Mouse (Mus musculus) hindbrain, embryonic 11.5 days (tissue): ENCODE data around the gene Anks6. TPM values are rescaled to one million over a fixed set of nuclear protein-coding genes. Genes with fewer than 3 reads are reported as not detected.
A peak's percentile ranks its signal among the peaks of the same experiment; 100 is the strongest.

Experiments used
- ATAC-seq: fragments of 200-750 bp; cut with Nextera tagmentation; 2 replicates; pipeline ENCODE4 v1.8.0; 2017; ENCODE audit warnings: mild to moderate bottlenecking, moderate TSS enrichment, moderate library complexity; ENCODE audit not compliant: low FRiP score
- DNase-seq: peaks from one replicate; pipeline ENCODE4 v3.0.0-alpha.2; 2015; ENCODE audit warnings: low spot score
- H3K27ac ChIP-seq: fragments of 300-500 bp; sonication (generic); 2 replicates; pipeline ENCODE4 v1.5.1; 2014; ENCODE audit warnings: mild to moderate bottlenecking, low read depth, low read length
- H3K27me3 ChIP-seq: fragments of 300-500 bp; sonication (generic); 2 replicates; pipeline ENCODE4 v1.6.1; 2014; ENCODE audit warnings: mild to moderate bottlenecking, low read length, moderate library complexity, mixed read lengths; ENCODE audit not compliant: control insufficient read depth, insufficient read depth
- H3K36me3 ChIP-seq: fragments of 300-500 bp; sonication (generic); 2 replicates; pipeline ENCODE4 v1.6.1; 2014; ENCODE audit warnings: mild to moderate bottlenecking, low read length, moderate library complexity, mixed read lengths; ENCODE audit not compliant: control insufficient read depth, insufficient read depth
- H3K4me1 ChIP-seq: fragments of 300-500 bp; sonication (generic); replicated peaks from 2 replicates; pipeline ENCODE4 v1.6.1; 2014; ENCODE audit warnings: low read length, mixed read lengths; ENCODE audit not compliant: control insufficient read depth, insufficient read depth
- H3K4me2 ChIP-seq: fragments of 300-500 bp; sonication (generic); replicated peaks from 2 replicates; pipeline ENCODE4 v1.6.1; 2014; ENCODE audit warnings: mild to moderate bottlenecking, low read depth, low read length
- H3K4me3 ChIP-seq: fragments of 300-500 bp; sonication (generic); 2 replicates; pipeline ENCODE4 v1.5.1; 2014; ENCODE audit warnings: low read depth, low read length
- H3K9ac ChIP-seq: fragments of 300-500 bp; sonication (generic); 2 replicates; pipeline ENCODE4 v1.6.1; 2014; ENCODE audit warnings: low read depth, low read length
- H3K9me3 ChIP-seq: fragments of 300-500 bp; sonication (generic); 2 replicates; pipeline ENCODE4 v1.6.1; 2016; ENCODE audit warnings: low read length; ENCODE audit not compliant: control insufficient read depth
- WGBS: fragments of 180-500 bp; shearing (Covaris S2); extraction: QIAGEN DNeasy Blood & Tissue Kit; methylation state at CpG from one replicate; pipeline ENCODE4 v1.1.7; 2014; 5-methylcytosine and 5-hydroxymethylcytosine counted together
- polyA plus RNA-seq: library from polyadenylated mRNA; unstranded; fragments of >200 nt; fragmentation: Nextera tagmentation; extraction: Ambion mirVana; gene quantifications from 2 replicates; pipeline ENCODE4 v1.2.1, GENCODE M21; 2014

Gene Anks6
- 2.6 and 2.9 TPM in 2 replicates for polyA plus RNA-seq

DNA sequence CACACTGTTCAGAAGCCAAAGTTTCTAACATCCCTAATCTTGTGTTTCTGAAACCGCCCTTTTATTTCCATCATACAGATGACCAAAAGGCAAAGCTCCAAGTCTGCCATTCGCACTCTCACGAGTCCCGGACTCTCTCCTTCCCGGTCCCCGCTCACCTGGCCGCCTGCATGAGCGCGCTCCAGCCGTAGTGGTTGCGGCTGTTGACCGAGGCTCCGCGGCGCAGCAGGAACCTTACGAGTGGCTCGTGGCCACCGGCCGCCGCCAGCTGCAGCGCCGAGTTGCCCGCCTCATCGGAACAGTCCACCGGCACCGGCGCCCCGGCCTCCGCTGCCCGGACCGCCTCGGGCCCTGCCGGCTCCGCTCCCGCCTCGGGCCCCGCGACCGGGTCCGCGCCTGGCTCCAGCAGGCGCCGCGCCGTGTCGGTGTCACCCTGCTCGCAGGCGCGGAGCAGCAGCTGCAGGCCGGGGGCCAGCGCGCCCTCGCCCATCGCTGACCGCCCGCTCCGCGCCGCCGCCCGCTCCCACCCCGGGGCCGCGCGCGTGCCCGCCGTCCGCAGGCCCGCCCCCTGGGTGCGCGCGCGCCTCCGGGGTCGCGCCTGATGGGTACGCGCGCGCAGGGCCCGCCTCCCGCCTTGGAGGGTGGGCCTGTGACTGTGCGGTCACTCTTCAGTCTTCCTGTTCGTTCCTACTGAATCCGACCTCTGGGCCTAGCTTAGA lies at the start of gene Anks6:
Anks6 (minus strand) TSS at position 637 of the 719 bp plus-strand sequence.
- peak within 1 kb of the TSS; percentile 77 for H3K9ac ChIP-seq
- ATAC-seq (peak; percentile 95), DNase-seq (peak; percentile 86)
- H3K4me1 ChIP-seq: no peaks in the 10 kb centered on the region
- H3K27me3 ChIP-seq: no peaks in the 10 kb centered on the region
- H3K4me2 ChIP-seq: peak within 1 kb of the TSS; percentile 81
- 0% methylated on average over 60 of the region's 86 CpGs for WGBS
- H3K4me3 ChIP-seq: peak within 1 kb of the TSS; percentile 69
- no peaks in the 10 kb centered on the region for H3K9me3 ChIP-seq
- H3K27ac ChIP-seq: peak within 1 kb of the TSS; percentile 63; the same call in 1 of the 2 replicates
- no peaks in the 10 kb centered on the region for H3K36me3 ChIP-seq

DNA sequence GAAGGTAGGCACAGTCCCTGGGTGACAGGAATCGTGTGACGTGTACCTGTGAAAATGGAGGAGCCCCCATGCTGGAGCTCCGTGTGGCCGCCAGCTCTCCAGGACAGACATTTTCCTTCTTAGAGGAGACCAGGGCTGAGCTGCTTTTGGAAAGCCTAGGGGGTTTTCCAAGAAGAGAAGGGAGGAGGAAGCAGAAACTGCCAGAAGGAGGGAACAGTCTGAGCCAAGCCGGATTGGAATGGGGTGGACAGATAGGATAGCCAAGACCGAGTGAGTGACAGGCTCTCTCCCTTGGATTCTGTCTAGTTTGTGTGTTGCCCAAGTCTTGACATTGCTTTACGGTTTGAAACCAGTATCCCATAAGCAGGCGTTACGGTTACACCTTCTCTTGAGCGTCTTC lies 46.3 kb upstream of the Anks6 start:
- H3K27me3 ChIP-seq: no peaks in the 10 kb centered on the region
- no peaks in the 10 kb centered on the region for H3K4me1 ChIP-seq
- 94% methylated on average over 10 of the region's 10 CpGs for WGBS
- H3K27ac ChIP-seq: no peak overlapping the region
- no peak overlapping the region for H3K4me3 ChIP-seq
- no peaks in the 10 kb centered on the region for H3K36me3 ChIP-seq
- ATAC-seq (no peak), DNase-seq (no peak)
- no peak overlapping the region for H3K4me2 ChIP-seq
- H3K9me3 ChIP-seq: no peaks in the 10 kb centered on the region
- H3K9ac ChIP-seq: no peak overlapping the region

- H3K36me3 ChIP-seq: no peaks in the 10 kb centered on the region
- H3K9me3 ChIP-seq: no peaks in the 10 kb centered on the region
- peak; percentile 31 for DNase-seq
- no peak overlapping the region for H3K4me3 ChIP-seq
- peaks cover 5% of the 10 kb centered on the region for H3K4me1 ChIP-seq
- H3K4me2 ChIP-seq: no peak overlapping the region
- H3K27ac ChIP-seq: no peak overlapping the region
- peaks cover 20% of the 10 kb centered on the region for H3K27me3 ChIP-seq
- no peak overlapping the region for H3K9ac ChIP-seq
- peak; percentile 40; the same call in 1 of the 2 replicates for ATAC-seq
- 14% methylated on average over 6 of the region's 6 CpGs for WGBS
Observed at GRCm38 (mm10) chr4:47093647-47094046, 36.4 kb upstream of the Anks6 start.

DNA sequence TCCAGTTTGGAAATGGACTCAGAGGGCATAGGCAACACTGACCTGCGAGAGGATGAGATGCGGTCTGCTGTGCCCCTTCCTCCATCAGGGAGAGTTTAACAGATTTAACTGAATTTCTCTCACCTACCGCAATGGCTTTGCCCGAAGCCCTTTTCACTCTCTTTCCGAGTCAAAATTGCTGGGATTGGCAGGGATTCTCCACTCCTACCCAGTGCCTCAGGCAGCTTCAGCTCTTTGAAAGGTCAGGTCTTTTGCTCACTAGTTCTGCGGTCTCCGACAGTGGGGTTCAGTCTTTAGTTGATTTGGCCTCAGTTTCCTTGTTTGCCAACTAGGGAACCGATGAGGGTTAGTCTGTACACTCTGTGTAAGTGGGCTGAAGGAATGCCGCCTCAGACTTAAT lies 35.9 kb upstream of the Anks6 start:
- H3K9ac ChIP-seq: no peak overlapping the region
- H3K27me3 ChIP-seq: peaks cover 20% of the 10 kb centered on the region
- H3K4me2 ChIP-seq: no peak overlapping the region

DNA sequence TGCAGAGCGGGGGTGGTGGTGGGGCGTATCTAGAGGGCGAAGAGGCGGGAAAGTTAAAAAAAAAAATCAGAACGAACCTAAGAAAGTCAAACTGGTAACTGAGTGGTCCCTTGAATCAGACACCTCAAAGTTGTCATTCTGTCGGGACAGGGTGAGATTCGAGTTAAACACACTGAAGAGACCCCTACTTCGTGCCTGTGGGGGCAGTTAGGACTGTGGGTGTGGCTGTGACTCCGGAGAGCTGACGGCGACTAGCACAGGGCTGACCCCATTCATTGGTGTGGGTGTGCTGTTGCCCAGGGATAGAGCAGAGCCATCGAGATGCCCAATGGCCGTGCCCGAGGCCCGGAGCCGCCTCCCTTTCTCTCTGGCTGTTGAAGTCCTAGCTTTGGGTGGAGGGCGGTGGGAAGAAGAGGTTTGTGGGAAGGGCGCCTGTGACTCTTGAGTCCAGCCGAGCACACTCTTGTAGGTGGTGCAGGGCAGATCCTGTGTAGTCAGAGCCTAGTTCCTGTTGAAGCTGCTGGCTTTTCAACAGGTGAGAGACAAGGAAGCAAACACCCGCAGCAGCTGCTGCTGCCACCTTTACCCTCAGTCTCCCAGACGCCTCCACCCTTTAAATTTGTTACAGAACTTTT lies 35.3 kb upstream of the Anks6 start:
- Histone ChIP-seq H3K9me3 (no peaks in the 10 kb centered on the region), H3K4me3 (peak overlapping the region; percentile 68), H3K9ac (peak overlapping the region; percentile 55), H3K27ac (no peak overlapping the region), H3K4me2 (peak overlapping the region; percentile 100), H3K4me1 (peaks cover 5% of the 10 kb centered on the region), H3K36me3 (no peaks in the 10 kb centered on the region), H3K27me3 (peaks cover 20% of the 10 kb centered on the region)
- DNase-seq (peak; percentile 57), ATAC-seq (0 out of 2 replicates have a peak, but pooled peaks have one; percentile 43)
- WGBS: under 1% methylated on average over 21 of the region's 21 CpGs

More for the DNA sequence above, 35.9 kb upstream of the Anks6 start:
- DNase-seq (peak; percentile 31), ATAC-seq (no peak)
- 15% methylated on average over 9 of the region's 9 CpGs for WGBS
- Histone ChIP-seq H3K36me3 (no peaks in the 10 kb centered on the region), H3K9me3 (no peaks in the 10 kb centered on the region), H3K27ac (no peak overlapping the region), H3K4me1 (peaks cover 5% of the 10 kb centered on the region), H3K4me3 (no peak overlapping the region)

GRCm38 (mm10) chr4:47091493-47092386 lies 34.5 kb upstream of the Anks6 start, which contains the start of gene Galnt12:
TSS of gene Galnt12 (plus strand) at chr4:47091909.
- Histone ChIP-seq H3K4me2 (peak within 1 kb of the TSS; percentile 100), H3K9ac (peak within 1 kb of the TSS; percentile 55), H3K27ac (no peak within 1 kb of the TSS), H3K9me3 (no peaks in the 10 kb centered on the region), H3K4me3 (peak within 1 kb of the TSS; percentile 68), H3K27me3 (peaks cover 20% of the 10 kb centered on the region), H3K36me3 (no peaks in the 10 kb centered on the region), H3K4me1 (peaks cover 5% of the 10 kb centered on the region)
- peak; percentile 58 for DNase-seq
- ATAC-seq: peak; percentile 69
- 2% methylated on average over 59 of the region's 74 CpGs for WGBS

DNA sequence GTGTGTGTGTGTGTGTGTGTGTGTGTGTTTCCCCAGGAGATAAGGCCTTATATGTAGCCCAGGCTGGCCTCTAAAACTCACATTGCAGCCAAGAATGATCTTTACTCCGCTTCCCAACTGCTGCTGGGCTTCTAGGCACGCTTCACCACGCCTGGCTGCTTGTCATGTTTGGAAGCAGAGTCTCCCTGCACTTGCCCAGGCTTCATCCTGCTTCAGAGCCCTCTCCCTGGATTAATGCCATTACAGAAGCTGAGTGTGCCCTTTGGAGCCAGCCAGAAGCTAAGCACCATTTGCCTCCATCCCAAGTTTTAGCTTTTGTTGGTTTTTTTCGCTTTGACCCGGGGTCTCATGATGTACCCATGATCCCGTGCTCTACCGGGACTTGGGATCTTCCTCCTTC lies 31.4 kb upstream of the Anks6 start:
- H3K27ac ChIP-seq: no peak overlapping the region
- H3K4me1 ChIP-seq: peaks cover 5% of the 10 kb centered on the region
- DNase-seq (no peak), ATAC-seq (no peak)
- H3K9me3 ChIP-seq: no peaks in the 10 kb centered on the region
- WGBS: 83% methylated on average over 7 of the region's 7 CpGs
- no peak overlapping the region for H3K9ac ChIP-seq
- no peak overlapping the region for H3K4me3 ChIP-seq
- no peak overlapping the region for H3K4me2 ChIP-seq
- H3K36me3 ChIP-seq: no peaks in the 10 kb centered on the region
- H3K27me3 ChIP-seq: peaks cover 15% of the 10 kb centered on the region

DNA sequence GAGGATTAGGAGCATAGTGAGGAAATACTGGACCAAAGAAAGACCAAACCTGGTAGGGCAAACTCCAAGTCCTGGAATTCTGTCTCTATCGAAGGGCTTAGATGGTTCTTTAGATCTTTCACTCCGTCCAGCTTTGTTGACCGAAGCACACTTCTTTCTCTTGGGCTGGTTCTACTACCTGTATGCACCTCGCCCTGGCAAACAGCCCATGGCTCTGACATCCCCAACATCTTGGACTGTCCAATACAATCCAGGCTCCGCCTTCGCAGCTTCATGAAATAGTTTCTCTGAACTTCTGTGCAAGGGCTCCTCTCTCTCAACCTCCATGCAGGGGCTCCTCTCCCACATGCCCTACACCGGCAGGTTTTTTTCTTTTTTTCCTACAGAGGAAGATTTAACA lies 26.6 kb upstream of the Anks6 start:
- no peaks in the 10 kb centered on the region for H3K4me1 ChIP-seq
- no peak for DNase-seq
- no peak overlapping the region for H3K4me2 ChIP-seq
- no peak overlapping the region for H3K27ac ChIP-seq
- H3K9ac ChIP-seq: no peak overlapping the region
- no peaks in the 10 kb centered on the region for H3K27me3 ChIP-seq
- no peak overlapping the region for H3K4me3 ChIP-seq
- no peaks in the 10 kb centered on the region for H3K36me3 ChIP-seq
- ATAC-seq: no peak
- H3K9me3 ChIP-seq: no peaks in the 10 kb centered on the region
- 92% methylated on average over 7 of the region's 7 CpGs for WGBS
